Mouse (Mus musculus): ENCODE results near the gene Rps2. TPM values are rescaled to one million over a fixed set of nuclear protein-coding genes. Genes with fewer than 3 reads are reported as not detected.

The Rps2 gene
- polyA plus RNA-seq, 1 experiment, result 515 TPM

GRCm38 (mm10) chr17:24676187-24676586 is 41.7 kb upstream of the Rps2 start:
- Histone ChIP-seq H3K27ac (ENCODE audit: control insufficient read depth, insufficient read depth, low read depth, low read length) (no peak overlapping the region), H3K4me1 (ENCODE audit: control insufficient read depth, insufficient read depth, low read length) (peaks cover 4% of the 10 kb centered on the region), H3K27me3 (ENCODE audit: control insufficient read depth, insufficient read depth, low read length) (no peaks in the 10 kb centered on the region), H3K4me3 (ENCODE audit: control insufficient read depth, low read depth, low read length) (no peak overlapping the region), H3K36me3 (ENCODE audit: control insufficient read depth, insufficient read depth, low read length) (no peaks in the 10 kb centered on the region; the same call in 1 of the 2 replicates)
- TF ChIP-seq POLR2A (IDR thresholded peaks at IDR 0.05; ENCODE audit: control insufficient read depth, low read depth, low read length) (no peak), CTCF (IDR thresholded peaks at IDR 0.05; ENCODE audit: control insufficient read depth, insufficient read depth, insufficient replicate concordance, low read depth, low read length) (peak; percentile 46; the same call in 1 of the 2 replicates)

- no peak overlapping the region for H3K4me3 ChIP-seq (ENCODE audit: control insufficient read depth, low read depth, low read length)
- TF ChIP-seq CTCF (IDR thresholded peaks at IDR 0.05; ENCODE audit: control insufficient read depth, insufficient read depth, insufficient replicate concordance, low read depth, low read length), result no peak
- H3K36me3 ChIP-seq (ENCODE audit: control insufficient read depth, insufficient read depth, low read length), result no peaks in the 10 kb centered on the region; the same call in none of the 2 replicates
- H3K27me3 ChIP-seq (ENCODE audit: control insufficient read depth, insufficient read depth, low read length), result no peaks in the 10 kb centered on the region
- H3K27ac ChIP-seq (ENCODE audit: control insufficient read depth, insufficient read depth, low read depth, low read length), result no peak overlapping the region
- H3K4me1 ChIP-seq (ENCODE audit: control insufficient read depth, insufficient read depth, low read length), result peaks cover 4% of the 10 kb centered on the region
These were observed 41.0 kb upstream of the Rps2 start for GRCm38 (mm10) chr17:24676877-24677276.

- Histone ChIP-seq H3K27ac (ENCODE audit: control insufficient read depth, insufficient read depth, low read depth, low read length) (no peak overlapping the region), H3K4me3 (ENCODE audit: control insufficient read depth, low read depth, low read length) (no peak overlapping the region), H3K36me3 (ENCODE audit: control insufficient read depth, insufficient read depth, low read length) (no peaks in the 10 kb centered on the region; the same call in none of the 2 replicates), H3K27me3 (ENCODE audit: control insufficient read depth, insufficient read depth, low read length) (no peaks in the 10 kb centered on the region), H3K4me1 (ENCODE audit: control insufficient read depth, insufficient read depth, low read length) (peaks cover 4% of the 10 kb centered on the region)
- TF ChIP-seq CTCF (IDR thresholded peaks at IDR 0.05; ENCODE audit: control insufficient read depth, insufficient read depth, insufficient replicate concordance, low read depth, low read length) (no peak), POLR2A (IDR thresholded peaks at IDR 0.05; ENCODE audit: control insufficient read depth, low read depth, low read length) (no peak)
These were observed 40.3 kb upstream of the Rps2 start for GRCm38 (mm10) chr17:24677500-24678080.

- H3K4me1 ChIP-seq (ENCODE audit: control insufficient read depth, insufficient read depth, low read length), result peaks cover 23% of the 10 kb centered on the region
- H3K27ac ChIP-seq (ENCODE audit: control insufficient read depth, insufficient read depth, low read depth, low read length), result no peak overlapping the region
- peak overlapping the region; percentile 49; the same call in 1 of the 2 replicates for H3K4me3 ChIP-seq (ENCODE audit: control insufficient read depth, low read depth, low read length)
- TF ChIP-seq POLR2A (IDR thresholded peaks at IDR 0.05; ENCODE audit: control insufficient read depth, low read depth, low read length) (no peak), CTCF (IDR thresholded peaks at IDR 0.05; ENCODE audit: control insufficient read depth, insufficient read depth, insufficient replicate concordance, low read depth, low read length) (no peak)
- no peaks in the 10 kb centered on the region for H3K36me3 ChIP-seq (ENCODE audit: control insufficient read depth, insufficient read depth, low read length)
- H3K27me3 ChIP-seq (ENCODE audit: control insufficient read depth, insufficient read depth, low read length), result no peaks in the 10 kb centered on the region
These were observed 31.4 kb upstream of the Rps2 start for GRCm38 (mm10) chr17:24686514-24686913.

GRCm38 (mm10) chr17:24687146-24687595 is 30.7 kb upstream of the Rps2 start:
- Histone ChIP-seq H3K27ac (ENCODE audit: control insufficient read depth, insufficient read depth, low read depth, low read length) (no peak overlapping the region), H3K36me3 (ENCODE audit: control insufficient read depth, insufficient read depth, low read length) (no peaks in the 10 kb centered on the region), H3K4me1 (ENCODE audit: control insufficient read depth, insufficient read depth, low read length) (peaks cover 23% of the 10 kb centered on the region), H3K4me3 (ENCODE audit: control insufficient read depth, low read depth, low read length) (peak overlapping the region; percentile 76), H3K27me3 (ENCODE audit: control insufficient read depth, insufficient read depth, low read length) (no peaks in the 10 kb centered on the region)
- TF ChIP-seq POLR2A (IDR thresholded peaks at IDR 0.05; ENCODE audit: control insufficient read depth, low read depth, low read length) (no peak), CTCF (IDR thresholded peaks at IDR 0.05; ENCODE audit: control insufficient read depth, insufficient read depth, insufficient replicate concordance, low read depth, low read length) (no peak; the same call in 1 of the 2 replicates)

- no peak for TF ChIP-seq POLR2A (IDR thresholded peaks at IDR 0.05; ENCODE audit: control insufficient read depth, low read depth, low read length)
- no peak for TF ChIP-seq CTCF (IDR thresholded peaks at IDR 0.05; ENCODE audit: control insufficient read depth, insufficient read depth, insufficient replicate concordance, low read depth, low read length)
- Histone ChIP-seq H3K4me3 (ENCODE audit: control insufficient read depth, low read depth, low read length) (peak overlapping the region; percentile 76), H3K27me3 (ENCODE audit: control insufficient read depth, insufficient read depth, low read length) (no peaks in the 10 kb centered on the region), H3K4me1 (ENCODE audit: control insufficient read depth, insufficient read depth, low read length) (peaks cover 23% of the 10 kb centered on the region), H3K36me3 (ENCODE audit: control insufficient read depth, insufficient read depth, low read length) (no peaks in the 10 kb centered on the region), H3K27ac (ENCODE audit: control insufficient read depth, insufficient read depth, low read depth, low read length) (no peak overlapping the region)
These were observed 30.3 kb upstream of the Rps2 start for GRCm38 (mm10) chr17:24687599-24687998.

- Histone ChIP-seq H3K4me3 (ENCODE audit: control insufficient read depth, low read depth, low read length) (peak within 1 kb of the TSS; percentile 78), H3K27me3 (ENCODE audit: control insufficient read depth, insufficient read depth, low read length) (no peaks in the 10 kb centered on the region), H3K27ac (ENCODE audit: control insufficient read depth, insufficient read depth, low read depth, low read length) (no peak within 1 kb of the TSS), H3K36me3 (ENCODE audit: control insufficient read depth, insufficient read depth, low read length) (no peaks in the 10 kb centered on the region), H3K4me1 (ENCODE audit: control insufficient read depth, insufficient read depth, low read length) (peaks cover 23% of the 10 kb centered on the region)
- no peak for TF ChIP-seq CTCF (IDR thresholded peaks at IDR 0.05; ENCODE audit: control insufficient read depth, insufficient read depth, insufficient replicate concordance, low read depth, low read length)
These were observed 28.4 kb upstream of the Rps2 start, which contains the start of gene Syngr3 for GRCm38 (mm10) chr17:24689251-24690081. Gene Syngr3, minus strand, starts transcription at chr17:24689955.

Measured in testis, adult 2 months (tissue).